Mouse (Mus musculus) c-Kit-positive CD71-positive TER-119-positive erythroid progenitor cells, embryonic 14.5 days (primary cell): Measurements from ENCODE around the gene Eif4e1b.
"Not testable (repeated sequence)": the region's sequence is repeated elsewhere in the genome, so short reads cannot be mapped to it uniquely, and the experiment has no call there.

Experiments
- DNase-seq: peaks from one replicate; pipeline ENCODE4 v3.0.0-alpha.2; 2013; ENCODE audit warnings: low spot score

Gene Eif4e1b

GRCm38 (mm10) chr13:54760164-54760795 lies 23.5 kb upstream of the Eif4e1b start:
- no peak for DNase-seq

DNA sequence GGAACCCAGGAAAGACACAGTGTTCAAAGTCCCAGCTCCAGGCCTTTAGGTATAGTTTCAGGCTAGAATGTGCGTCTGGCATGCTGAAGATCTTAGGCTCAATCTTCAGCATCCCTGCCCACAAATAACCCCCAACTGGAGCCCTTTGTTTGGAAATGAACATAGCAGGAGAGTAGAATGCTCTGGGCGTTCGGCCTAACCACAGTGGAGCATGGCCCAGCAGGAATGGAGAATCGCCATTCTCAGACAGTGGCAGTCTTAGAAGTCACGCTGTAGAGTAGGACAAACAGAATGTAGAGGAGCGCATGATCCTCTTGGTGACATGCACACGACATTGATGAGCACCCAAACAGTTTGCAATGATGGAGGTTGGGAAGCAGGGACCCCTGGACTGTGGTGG lies 22.9 kb upstream of the Eif4e1b start:
- no peak for DNase-seq

GRCm38 (mm10) chr13:54765281-54766191 lies 18.3 kb upstream of the Eif4e1b start:
- DNase-seq, result no peak

GRCm38 (mm10) chr13:54766192-54766768 lies 17.5 kb upstream of the Eif4e1b start, which contains the start of gene Sncb:
TSS of gene Sncb (minus strand) at chr13:54766595.
- no peak for DNase-seq

GRCm38 (mm10) chr13:54767012-54767411 lies 16.8 kb upstream of the Eif4e1b start:
- no peak for DNase-seq

DNA sequence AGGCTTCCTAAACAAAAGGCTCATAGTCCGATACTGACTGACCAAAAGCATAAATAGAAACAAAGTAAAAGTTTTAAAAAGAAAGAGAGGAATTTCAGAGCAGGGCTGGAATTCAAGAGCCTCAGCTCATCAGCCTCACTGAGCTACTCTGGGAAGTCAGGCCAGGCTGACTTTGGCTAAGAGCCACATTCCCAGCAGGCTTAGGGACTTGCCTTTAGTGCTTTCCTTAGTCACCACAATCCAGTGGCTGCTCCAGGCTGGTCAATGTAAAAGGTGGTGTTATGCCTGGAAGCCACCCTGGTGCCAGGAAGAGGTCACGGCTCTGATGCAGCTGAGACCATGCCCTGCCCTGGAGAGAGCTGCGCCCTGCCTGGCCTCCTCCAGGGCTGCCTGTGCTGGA lies 3.2 kb upstream of the Eif4e1b start:
- no peak for DNase-seq

GRCm38 (mm10) chr13:54781086-54781485 lies 2.7 kb upstream of the Eif4e1b start:
- DNase-seq, result no peak

- DNase-seq, result no peak
These were observed 563 bp upstream of the Eif4e1b start for GRCm38 (mm10) chr13:54783235-54783634.

DNA sequence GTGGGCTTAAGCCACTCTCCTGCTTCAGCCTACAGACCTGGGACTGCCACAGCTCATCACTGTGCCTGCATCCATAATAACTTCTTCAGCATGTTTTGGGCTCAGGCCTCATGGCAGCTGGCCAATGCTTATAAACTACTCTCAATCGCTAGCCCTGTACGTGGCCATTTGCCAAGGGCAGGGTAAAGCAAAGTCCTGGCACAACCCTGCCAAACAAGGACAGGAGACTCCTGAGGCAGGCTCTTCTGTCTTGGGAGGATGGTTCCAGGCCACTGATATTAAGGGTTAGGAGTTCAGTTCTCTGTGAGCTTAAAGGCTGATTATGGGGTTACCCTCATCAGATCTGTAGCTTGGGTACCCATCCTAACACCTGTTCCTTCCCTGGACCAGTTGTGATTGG lies 3.8 kb downstream of the Eif4e1b start:
- not testable (repeated sequence) for DNase-seq

- peak; percentile 81 for DNase-seq
These were observed 5.2 kb downstream of the Eif4e1b start, which contains the start of gene Tspan17 for GRCm38 (mm10) chr13:54788740-54789560. TSS of gene Tspan17 (plus strand) at chr13:54789377.

DNA sequence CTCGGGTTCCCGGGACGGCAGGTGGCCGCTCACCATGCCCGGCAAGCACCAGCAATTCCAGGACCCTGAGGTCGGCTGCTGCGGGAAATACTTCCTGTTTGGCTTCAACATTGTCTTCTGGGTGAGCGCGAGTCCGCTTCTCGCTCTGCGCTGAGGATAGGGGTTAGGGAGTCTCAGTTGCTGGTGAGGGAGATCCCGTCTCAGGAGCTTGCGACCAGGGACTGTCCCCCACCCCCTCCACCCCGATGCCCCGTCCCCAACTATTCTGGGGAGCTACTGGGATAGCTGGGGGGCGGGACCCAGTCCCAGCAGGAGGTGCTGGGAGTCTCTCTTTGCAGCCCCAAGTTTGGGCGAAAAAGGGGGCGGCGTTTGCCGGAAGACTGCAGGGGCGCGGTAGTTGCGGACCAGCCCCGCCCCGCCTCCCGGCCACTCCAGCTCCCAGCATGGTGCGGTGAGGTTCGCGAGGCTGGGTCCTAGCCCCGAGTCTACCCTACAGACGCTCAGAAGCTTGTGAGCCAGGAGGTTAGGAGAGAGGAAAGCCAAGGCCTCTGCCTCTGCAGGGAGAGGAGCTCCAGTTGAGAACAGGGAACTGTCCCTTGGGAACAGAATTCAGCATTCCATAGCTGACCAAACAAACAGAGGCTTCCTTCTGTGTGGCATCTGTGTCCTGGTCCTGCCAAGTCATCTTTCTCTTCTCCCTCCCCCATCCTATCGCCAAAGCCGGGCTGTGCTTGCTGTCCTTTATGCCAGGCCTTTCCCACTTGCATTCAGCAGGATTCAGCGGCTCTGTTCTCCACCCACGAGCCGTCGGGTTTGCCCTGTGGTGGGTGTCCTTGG lies 6.0 kb downstream of the Eif4e1b start:
- DNase-seq, result no peak

GRCm38 (mm10) chr13:54792259-54793230 lies 8.7 kb downstream of the Eif4e1b start:
- peak; percentile 19 for DNase-seq

GRCm38 (mm10) chr13:54794002-54794577 lies 10.3 kb downstream of the Eif4e1b start:
- DNase-seq, result no peak

DNA sequence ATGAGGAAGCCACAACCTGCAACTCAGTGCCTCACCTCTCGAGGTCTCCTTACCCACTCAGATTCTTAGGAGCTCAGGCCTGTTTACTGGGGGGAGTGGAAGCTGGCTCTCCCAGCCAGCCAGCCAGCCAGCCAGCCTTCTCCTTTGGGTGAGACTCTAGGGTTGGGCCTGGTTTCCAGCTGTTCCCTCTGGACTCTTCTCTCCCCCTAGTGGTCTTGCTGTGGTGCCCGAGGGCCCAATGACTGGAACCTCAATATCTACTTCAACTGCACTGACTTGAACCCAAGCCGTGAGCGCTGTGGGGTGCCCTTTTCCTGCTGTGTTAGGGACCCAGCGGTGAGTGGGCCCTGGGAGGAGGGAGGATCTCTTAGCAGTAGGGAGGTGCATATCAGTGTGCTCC lies 11.0 kb downstream of the Eif4e1b start:
- no peak for DNase-seq

GRCm38 (mm10) chr13:54797356-54797755 lies 13.6 kb downstream of the Eif4e1b start:
- DNase-seq, result peak; percentile 27

DNA sequence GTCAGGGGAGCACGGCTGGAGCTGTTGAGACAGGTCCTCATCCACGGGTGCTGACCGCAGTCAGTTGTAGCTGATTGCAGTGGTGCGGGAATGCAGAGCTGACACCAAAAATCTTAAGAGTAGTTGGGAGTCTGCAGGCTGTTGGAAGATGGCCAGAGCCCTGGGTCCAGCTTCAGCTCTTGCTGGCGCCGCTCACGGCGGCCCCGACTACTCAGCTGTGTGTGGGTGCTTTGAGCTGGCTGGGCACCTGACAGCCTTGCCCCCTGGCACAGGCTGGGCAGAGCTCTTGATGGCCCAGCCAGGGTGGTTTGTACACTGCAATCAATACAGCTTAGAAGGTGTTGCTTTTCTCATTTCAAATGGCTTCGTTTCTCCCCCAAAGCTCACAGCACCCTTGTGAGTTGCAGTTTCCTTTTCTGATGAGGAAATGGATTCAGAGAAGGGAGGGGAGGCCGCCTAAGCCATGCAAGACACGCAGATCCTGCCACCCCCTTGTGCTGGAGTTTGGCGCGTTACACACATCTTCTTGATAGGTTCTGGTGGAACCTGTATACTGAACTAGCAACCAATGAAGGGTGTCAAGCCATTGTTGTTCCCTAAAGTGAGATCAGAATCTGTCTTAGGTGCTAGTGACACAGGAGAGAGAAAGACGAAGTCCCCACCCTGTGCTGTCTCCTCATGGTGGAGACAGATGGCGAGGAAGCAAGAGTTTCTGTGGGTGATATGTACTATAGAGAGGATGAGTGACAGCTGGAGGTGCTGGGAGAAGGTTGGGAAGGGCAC lies 14.3 kb downstream of the Eif4e1b start:
- no peak for DNase-seq

- no peak for DNase-seq
These were observed 14.9 kb downstream of the Eif4e1b start for GRCm38 (mm10) chr13:54798740-54799139.

DNA sequence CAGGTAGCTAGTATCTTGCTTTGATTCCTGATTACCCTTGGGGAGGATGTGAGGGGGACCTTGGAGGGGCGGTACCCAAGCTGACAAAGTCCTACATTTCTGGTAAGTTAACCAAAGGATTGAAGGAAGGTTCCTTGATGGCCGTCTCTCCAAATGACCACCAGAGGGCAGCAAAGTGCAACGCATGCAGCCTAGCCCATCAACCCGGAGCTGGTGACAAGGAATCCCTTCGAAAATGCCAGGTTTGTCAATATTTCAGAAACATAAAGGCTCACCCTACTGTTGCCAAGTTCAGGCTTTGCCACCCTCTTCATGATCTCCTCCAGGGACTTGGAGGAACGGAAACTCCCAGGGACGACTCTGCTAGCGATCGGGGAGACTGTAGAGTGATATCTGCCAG lies 15.9 kb downstream of the Eif4e1b start:
- DNase-seq, result peak; percentile 58

DNA sequence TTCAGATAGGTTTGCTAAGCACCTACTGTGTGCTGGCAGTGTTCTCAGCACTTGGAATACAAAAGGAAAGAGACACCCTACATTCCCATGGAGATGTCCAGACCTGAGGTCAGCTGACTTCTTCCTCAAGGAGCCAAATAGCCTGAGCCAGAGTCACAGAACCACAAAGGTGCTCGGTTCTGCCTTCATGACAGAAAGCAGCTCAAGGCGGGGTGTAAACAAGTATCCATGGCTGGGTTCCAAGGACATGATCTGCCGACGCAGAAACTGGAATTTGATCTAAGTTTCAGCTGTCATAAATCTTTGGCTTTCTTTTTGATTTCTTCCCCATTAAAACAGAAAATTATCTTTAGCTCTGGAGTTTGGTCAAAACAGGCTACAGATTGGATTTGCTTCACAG lies 16.4 kb downstream of the Eif4e1b start:
- DNase-seq, result no peak
